Mouse (Mus musculus) G1E (cell line): ENCODE measurements around the gene Evi2a. TPM values are rescaled to one million over a fixed set of nuclear protein-coding genes. Genes with fewer than 3 reads are reported as not detected.

Experiments used
- ATAC-seq: 2 replicates; pipeline ENCODE4 v1.8.0; 2016; ENCODE audit warnings: mild to moderate bottlenecking; ENCODE audit not compliant: insufficient number of reproducible peaks, poor library complexity, low FRiP score, severe bottlenecking; ENCODE audit errors: extremely low read depth
- DNase-seq: peaks from one replicate; pipeline ENCODE4 v3.0.0; 2012; ENCODE audit warnings: low spot score
- H3K27me3 ChIP-seq: 2 replicates; pipeline ENCODE4 v1.6.1; 2012; ENCODE audit warnings: mild to moderate bottlenecking, low read length, inconsistent platforms; ENCODE audit not compliant: insufficient read depth
- H3K36me3 ChIP-seq: replicated peaks from 2 replicates; pipeline ENCODE3; 2012; ENCODE audit warnings: mild to moderate bottlenecking, inconsistent platforms
- H3K4me1 ChIP-seq: 2 replicates; pipeline ENCODE4 v1.6.1; 2012; ENCODE audit warnings: low read depth, low read length, inconsistent platforms, mixed read lengths; ENCODE audit not compliant: insufficient read depth
- H3K4me3 ChIP-seq: 2 replicates; pipeline ENCODE4 v1.5.1; 2012; ENCODE audit warnings: low read depth, mild to moderate bottlenecking, inconsistent platforms, low read length, moderate library complexity, mixed read lengths
- H3K9me3 ChIP-seq: replicated peaks from 2 replicates; pipeline ENCODE4 v1.6.1; 2012; ENCODE audit warnings: inconsistent platforms
- CTCF ChIP-seq: IDR thresholded peaks from 2 replicates; pipeline ENCODE4 v1.5.1; 2012; ENCODE audit warnings: low read depth, low read length, inconsistent platforms, mixed read lengths
- GATA1 ChIP-seq: IDR thresholded peaks from 2 replicates; pipeline ENCODE4 v1.6.1; 2012; ENCODE audit warnings: borderline replicate concordance, low read length, inconsistent platforms, mixed read lengths
- GATA2 ChIP-seq: IDR thresholded peaks from 2 replicates; pipeline ENCODE4 v1.6.1; 2012; ENCODE audit warnings: low read depth, low read length, inconsistent platforms, borderline replicate concordance
- POLR2AphosphoS5 ChIP-seq: IDR thresholded peaks from 2 replicates; pipeline ENCODE4 v1.6.1; 2012; ENCODE audit warnings: low read depth, low read length, inconsistent platforms; ENCODE audit not compliant: insufficient replicate concordance
- TAL1 ChIP-seq: conservative IDR thresholded peaks from 2 replicates; pipeline ENCODE4 v1.6.1; 2012; ENCODE audit warnings: low read depth, low read length, inconsistent platforms, mixed read lengths
- polyA plus RNA-seq: library from polyadenylated mRNA; stranded (reverse); fragments of >175 nt; gene quantifications from 2 replicates; pipeline ENCODE4 v1.2.3, GENCODE M21; 2012
- total RNA-seq, 2 experiments: library from RNA; stranded (forward) in 1 of 2; stranded (reverse) in 1 of 2; fragments of 200-1000 nt in 1 of 2; fragments of >200 nt in 1 of 2; fragmentation: Nextera tagmentation in 1 of 2; gene quantifications; 2 replicates each; pipeline ENCODE4 v1.2.3; 2014 to 2017

The Evi2a gene
- total and polyA plus RNA-seq, 3 experiments, result 0.03 to 1.3 TPM; not detected in 1

DNA sequence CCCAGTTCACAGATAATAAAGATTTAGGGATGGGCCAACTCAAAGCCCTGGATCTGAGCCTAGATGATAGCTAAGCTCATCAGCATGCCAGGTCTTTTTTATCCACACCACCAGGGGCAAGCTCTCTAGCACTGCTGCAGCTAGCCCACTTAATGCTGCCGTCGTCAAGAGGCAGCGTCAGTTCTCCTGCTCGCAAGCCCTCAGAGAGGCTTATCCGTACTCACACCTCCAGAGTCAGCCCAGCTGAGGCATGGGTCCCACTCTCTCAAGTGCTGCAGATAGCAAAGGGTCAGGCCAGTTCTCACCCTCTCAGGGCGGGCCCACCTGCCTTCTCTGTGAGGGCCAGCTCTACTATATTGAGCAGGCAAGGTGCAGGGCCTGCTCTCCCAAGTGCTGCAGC lies 2.9 kb upstream of the Evi2a start:
- H3K4me3 ChIP-seq, result no peak overlapping the region
- no peaks in the 10 kb centered on the region for H3K9me3 ChIP-seq
- DNase-seq (no peak), ATAC-seq (no peak)
- TF ChIP-seq POLR2AphosphoS5 (no peak), TAL1 (no peak), CTCF (no peak)
- H3K4me1 ChIP-seq, result no peaks in the 10 kb centered on the region
- H3K27me3 ChIP-seq, result no peaks in the 10 kb centered on the region
- peaks cover 51% of the 10 kb centered on the region for H3K36me3 ChIP-seq

DNA sequence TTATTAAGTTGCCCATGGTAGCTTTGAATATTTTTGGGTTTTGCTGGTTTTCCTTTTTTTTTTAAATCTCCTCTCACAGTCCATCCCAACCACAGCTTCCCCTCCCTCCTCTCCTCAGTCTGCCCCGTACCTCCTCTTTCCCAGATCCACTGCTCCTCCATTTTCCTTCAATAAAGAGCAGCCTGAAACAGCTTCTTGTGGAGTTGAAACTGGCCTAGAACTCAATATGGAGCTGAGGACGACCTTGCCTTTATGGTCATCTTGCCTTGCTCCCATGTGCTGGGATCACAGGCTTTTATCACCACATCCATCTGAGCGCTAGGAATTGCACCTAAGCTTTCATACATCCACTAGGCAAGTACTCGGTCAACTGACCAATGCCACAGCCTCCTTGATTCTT lies 1.1 kb upstream of the Evi2a start:
- DNase-seq (no peak), ATAC-seq (no peak)
- Histone ChIP-seq H3K9me3 (no peaks in the 10 kb centered on the region), H3K27me3 (no peaks in the 10 kb centered on the region), H3K4me1 (0 out of 2 replicates have a peak, but pooled peaks cover 2% of the 10 kb centered on the region), H3K36me3 (peaks cover 51% of the 10 kb centered on the region), H3K4me3 (no peak overlapping the region)
- TF ChIP-seq POLR2AphosphoS5 (no peak), GATA1 (no peak), GATA2 (no peak), CTCF (no peak), TAL1 (no peak)

DNA sequence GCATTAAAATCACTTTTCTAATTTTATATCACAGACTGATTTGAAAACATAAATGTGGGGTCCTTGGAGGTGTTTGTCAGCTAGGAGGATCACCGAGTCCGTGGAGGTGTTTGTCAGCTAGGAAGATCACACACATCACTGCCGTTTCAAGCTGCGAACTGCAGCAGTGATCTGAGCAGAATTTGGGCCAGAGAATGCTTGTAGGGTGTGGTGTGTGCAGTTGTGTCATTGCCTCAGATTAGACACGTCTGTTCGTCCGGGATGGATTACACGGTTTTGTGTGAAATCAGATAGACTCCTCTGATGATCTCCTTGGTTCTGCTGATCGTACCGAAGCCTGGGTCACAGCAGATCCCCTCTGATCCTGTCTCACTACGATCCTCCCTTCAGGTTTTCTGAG lies 365 bp upstream of the Evi2a start:
- Histone ChIP-seq H3K36me3 (peaks cover 48% of the 10 kb centered on the region), H3K4me1 (0 out of 2 replicates have a peak, but pooled peaks cover 2% of the 10 kb centered on the region), H3K27me3 (no peaks in the 10 kb centered on the region), H3K4me3 (no peak overlapping the region), H3K9me3 (no peaks in the 10 kb centered on the region)
- DNase-seq, result no peak
- no peak for ATAC-seq
- TF ChIP-seq GATA2, result no peak
- no peak for TF ChIP-seq CTCF
- no peak for TF ChIP-seq GATA1
- TF ChIP-seq POLR2AphosphoS5, result no peak
- no peak for TF ChIP-seq TAL1

- Histone ChIP-seq H3K4me3 (no peak overlapping the region), H3K9me3 (no peaks in the 10 kb centered on the region), H3K4me1 (0 out of 2 replicates have a peak, but pooled peaks cover 2% of the 10 kb centered on the region), H3K27me3 (no peaks in the 10 kb centered on the region), H3K36me3 (peaks cover 42% of the 10 kb centered on the region)
- TF ChIP-seq GATA2 (no peak), CTCF (no peak)
- ATAC-seq (no peak), DNase-seq (no peak)
Observed at GRCm38 (mm10) chr11:79529736-79530135, 673 bp downstream of the Evi2a start.

DNA sequence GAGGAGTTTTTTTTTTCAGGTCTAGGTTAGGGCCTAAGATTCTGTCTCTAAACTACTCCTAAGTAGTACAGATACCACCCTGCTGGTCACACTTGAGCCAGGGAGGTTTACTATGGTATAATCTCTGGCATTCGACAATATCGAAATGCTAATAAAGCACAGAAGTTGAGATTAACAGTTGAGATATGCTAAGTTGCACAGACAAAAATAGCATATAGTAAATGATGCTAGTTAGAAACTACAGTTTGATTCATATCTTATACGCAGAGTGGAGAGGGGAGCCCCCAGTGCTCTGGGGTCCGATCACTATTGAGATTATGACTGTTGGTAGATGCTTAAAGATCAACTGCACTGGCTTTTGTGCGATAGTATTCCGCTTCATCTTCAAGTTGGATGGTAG lies 1.2 kb downstream of the Evi2a start:
- H3K4me3 ChIP-seq, result no peak overlapping the region
- TF ChIP-seq GATA2 (no peak), POLR2AphosphoS5 (no peak), CTCF (no peak), GATA1 (no peak), TAL1 (no peak)
- no peaks in the 10 kb centered on the region for H3K27me3 ChIP-seq
- DNase-seq, result no peak
- 0 out of 2 replicates have a peak, but pooled peaks cover 2% of the 10 kb centered on the region for H3K4me1 ChIP-seq
- no peak for ATAC-seq
- peaks cover 43% of the 10 kb centered on the region for H3K36me3 ChIP-seq
- H3K9me3 ChIP-seq, result no peaks in the 10 kb centered on the region

DNA sequence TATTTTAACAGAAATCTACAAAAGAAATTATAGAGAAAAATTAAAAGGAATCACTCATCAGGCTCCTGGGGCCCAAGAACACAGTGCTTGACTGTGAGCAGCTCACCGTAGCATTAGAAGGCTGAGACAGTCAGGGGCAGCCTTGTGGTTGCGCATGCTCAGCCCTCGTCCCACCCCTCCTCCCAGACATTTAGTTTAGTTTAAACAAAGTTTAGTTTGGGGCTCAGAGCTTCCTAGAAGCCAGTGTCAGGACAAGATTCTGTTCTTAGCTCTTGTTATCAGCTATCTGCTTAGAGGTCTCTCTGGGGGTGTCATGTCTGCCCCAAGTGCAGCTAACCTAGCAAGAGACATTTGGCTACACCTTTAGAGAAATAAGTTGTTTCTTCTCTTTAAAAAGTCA lies 1.8 kb downstream of the Evi2a start:
- TF ChIP-seq GATA2, result no peak
- TF ChIP-seq POLR2AphosphoS5, result no peak
- no peak for TF ChIP-seq CTCF
- TF ChIP-seq TAL1, result no peak
- TF ChIP-seq GATA1, result no peak
- H3K4me3 ChIP-seq, result no peak overlapping the region
- DNase-seq, result no peak
- H3K36me3 ChIP-seq, result peaks cover 43% of the 10 kb centered on the region
- 0 out of 2 replicates have a peak, but pooled peaks cover 2% of the 10 kb centered on the region for H3K4me1 ChIP-seq
- H3K27me3 ChIP-seq, result no peaks in the 10 kb centered on the region
- no peak for ATAC-seq
- no peaks in the 10 kb centered on the region for H3K9me3 ChIP-seq
